Mouse (Mus musculus): ENCODE measurements around the gene Dlgap4.

Gene Dlgap4

GRCm38 (mm10) chr2:156613541-156614257 lies at the start of gene Dlgap4:
Gene Dlgap4, plus strand, starts transcription at chr2:156613705.
- DNase-seq (ENCODE audit: low spot score): no peak

DNA sequence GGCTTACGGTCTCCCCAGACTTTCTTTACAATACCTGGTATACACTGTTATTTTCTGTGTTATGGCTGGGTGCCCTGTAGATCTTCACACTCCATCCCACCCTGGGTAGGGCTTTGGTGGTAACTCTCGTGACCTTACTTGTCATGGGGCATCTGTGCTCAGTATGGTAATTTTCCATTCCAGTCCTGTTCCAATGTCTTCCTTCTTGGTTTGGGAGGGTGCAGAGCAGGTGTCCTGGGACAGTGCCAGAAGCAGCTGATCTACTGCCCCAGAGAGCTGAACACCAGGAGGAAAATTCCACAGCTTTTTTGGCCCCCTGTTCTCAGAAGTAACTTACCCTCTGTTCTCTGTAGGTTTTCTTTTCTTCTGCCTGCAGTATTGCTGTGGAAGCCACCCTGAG lies 47.0 kb upstream of the Dlgap4 start:
- DNase-seq (ENCODE audit: low spot score): no peak

DNA sequence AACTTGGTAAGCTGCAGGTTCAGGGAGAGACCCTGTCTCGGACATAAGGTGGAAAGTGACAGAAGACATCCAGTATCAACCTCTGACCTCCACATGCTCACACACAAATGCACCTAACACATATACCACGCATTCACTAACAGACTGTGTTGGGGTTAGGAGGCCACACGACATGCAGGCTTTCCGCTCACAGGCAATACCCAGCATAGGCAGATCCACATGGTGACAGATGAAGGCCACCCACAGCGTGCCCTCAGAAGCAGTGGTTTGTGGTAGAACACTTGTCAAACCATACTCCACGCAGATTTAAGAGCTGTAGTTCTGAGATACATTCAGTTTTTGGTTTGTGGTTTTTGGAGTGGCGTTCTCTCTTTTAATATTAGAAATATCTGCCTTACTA lies 44.9 kb upstream of the Dlgap4 start:
- DNase-seq (ENCODE audit: low spot score): no peak

DNA sequence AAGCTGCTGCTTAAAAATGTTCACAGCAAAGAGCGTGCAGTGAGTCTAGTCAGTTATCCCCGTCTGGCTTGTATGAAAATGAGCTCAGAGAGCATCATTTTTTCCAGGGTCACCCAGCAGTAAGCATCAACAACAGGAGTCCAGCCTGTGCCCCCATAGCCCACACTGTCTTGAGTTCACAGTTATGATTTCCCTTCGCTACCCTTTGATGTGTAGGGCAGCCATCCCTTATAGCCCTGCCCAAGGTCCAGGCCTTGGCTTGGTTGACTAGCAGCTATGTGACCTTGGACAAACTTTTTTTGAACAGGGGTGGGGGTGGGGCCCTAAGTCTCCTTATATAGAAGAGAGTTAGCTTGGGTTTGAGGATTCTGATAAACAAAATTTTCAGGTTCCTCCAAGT lies 44.2 kb upstream of the Dlgap4 start:
- DNase-seq (ENCODE audit: low spot score): no peak

GRCm38 (mm10) chr2:156571521-156571920 lies 42.0 kb upstream of the Dlgap4 start:
- no peak for DNase-seq (ENCODE audit: low spot score)

DNA sequence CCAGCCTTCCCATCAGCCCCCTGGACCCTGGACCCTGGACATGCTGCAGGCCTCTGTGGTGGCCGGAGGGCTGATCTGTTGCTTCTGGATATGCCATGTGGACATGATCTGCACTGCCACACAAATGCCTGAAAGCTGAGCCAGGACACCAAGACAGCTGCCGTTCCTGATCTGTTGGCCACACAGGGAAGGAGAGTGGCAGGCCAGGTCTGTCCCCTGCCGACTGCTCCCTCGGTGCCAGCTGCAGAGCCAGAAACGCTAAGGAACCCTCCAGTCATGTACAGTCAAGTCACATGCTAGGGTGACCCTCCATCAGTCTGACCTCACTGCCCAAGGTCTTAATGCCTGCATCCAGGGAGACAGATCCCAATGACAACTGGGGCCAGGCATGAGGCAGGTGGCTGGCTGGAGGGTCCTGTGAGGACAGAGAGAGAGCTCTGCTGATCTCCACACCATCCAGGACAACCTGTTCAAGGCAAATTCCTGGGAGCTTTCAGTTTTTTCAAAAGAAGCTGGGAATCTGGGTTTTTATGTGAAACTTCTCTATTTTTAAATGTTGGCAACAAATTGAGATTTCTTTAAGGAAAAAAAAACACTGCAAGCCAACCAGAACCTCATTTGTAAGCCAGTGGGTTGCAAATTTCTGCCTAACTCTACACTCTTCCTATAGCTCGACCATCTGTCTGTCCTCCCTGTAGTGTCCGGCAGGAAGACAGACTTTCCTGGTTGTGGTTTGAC lies 36.5 kb upstream of the Dlgap4 start:
- no peak for DNase-seq (ENCODE audit: low spot score)

DNA sequence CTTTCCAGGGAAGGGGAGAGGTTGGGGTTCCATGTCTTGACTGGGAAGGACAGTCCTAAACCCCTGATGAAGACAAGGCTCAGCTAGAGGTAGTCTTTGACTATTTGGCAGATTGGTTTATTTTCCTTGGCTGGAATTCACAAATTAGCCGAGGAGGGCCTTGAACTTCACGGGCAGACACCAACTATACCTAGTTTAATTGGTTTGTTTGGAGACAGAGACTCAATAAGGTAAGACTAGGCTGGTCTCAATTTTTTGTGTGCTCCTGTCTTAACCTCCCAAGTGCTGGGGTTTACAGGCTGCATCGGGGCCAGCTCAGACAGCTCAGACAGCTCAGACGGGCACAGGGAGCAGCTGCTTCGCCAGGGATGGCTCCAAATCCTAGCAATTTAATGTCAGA lies 33.0 kb upstream of the Dlgap4 start:
- no peak for DNase-seq (ENCODE audit: low spot score)

DNA sequence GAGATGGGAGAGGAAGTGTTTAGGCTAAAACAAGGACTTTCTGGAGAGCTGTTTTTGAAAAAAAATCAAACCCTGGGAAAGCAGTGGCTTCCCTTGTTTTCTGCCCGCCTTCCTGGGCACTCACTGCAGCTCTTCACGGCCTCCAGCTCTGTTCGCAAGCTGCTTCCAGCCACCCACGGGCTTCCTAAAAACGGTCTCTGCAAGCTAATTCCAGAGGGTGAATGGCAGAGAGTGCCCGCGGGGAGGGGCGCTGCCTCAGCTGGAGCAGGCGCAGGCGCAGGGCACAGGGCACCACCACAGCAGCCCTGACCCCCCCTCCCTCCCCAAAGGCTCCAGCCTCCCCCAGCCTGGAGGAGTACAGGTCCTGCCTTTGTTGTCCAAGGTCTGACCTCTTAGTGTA lies 32.3 kb upstream of the Dlgap4 start:
- DNase-seq (ENCODE audit: low spot score): peak; percentile 81

GRCm38 (mm10) chr2:156582887-156583286 lies 30.6 kb upstream of the Dlgap4 start:
- DNase-seq (ENCODE audit: low spot score): no peak

GRCm38 (mm10) chr2:156584154-156584796 lies 29.2 kb upstream of the Dlgap4 start:
- DNase-seq (ENCODE audit: low spot score): no peak

GRCm38 (mm10) chr2:156584797-156585471 lies 28.6 kb upstream of the Dlgap4 start:
- no peak for DNase-seq (ENCODE audit: low spot score)

DNA sequence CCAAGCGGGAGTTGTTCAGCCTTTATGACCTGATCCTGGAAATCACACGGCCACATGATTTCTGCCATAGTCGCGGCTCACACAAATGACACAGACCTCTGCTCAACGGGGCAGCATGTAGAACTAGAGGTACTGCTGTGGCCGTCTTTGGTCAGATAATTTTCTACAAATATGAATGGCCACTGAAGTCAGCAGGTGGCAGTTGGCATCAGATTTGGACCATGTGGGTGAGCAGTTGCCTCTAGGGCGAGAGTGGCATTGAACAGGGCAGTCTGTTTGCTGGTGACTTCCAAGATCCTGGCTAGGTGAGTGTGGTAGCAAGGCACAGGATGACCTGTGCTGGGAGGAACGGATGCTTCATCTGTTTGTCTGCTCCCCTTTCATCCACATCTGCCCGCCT lies 24.0 kb upstream of the Dlgap4 start:
- DNase-seq (ENCODE audit: low spot score): no peak

- DNase-seq (ENCODE audit: low spot score): no peak
Measured at GRCm38 (mm10) chr2:156594987-156595490, 18.5 kb upstream of the Dlgap4 start.

- no peak for DNase-seq (ENCODE audit: low spot score)
Measured at GRCm38 (mm10) chr2:156602581-156602980, 10.9 kb upstream of the Dlgap4 start.

DNA sequence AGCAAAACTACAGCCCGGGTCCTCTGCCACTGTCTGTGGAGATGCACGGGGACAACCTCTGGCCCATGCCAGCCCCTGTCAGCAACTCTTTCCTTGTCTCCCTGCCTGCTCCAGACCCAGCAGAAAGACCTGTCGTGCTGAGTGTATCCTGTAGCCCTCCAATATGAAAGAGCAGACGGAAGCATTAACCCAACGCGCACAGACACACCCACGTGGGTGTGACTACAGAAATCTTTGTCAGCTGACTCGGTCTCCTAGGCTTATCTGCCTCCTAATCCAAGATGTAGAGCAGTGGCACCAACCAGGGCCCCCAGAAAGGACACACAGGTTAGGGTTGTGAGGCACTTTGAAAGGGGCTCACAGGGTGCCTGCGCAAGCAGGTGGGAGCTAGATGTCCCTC lies 9.8 kb upstream of the Dlgap4 start:
- DNase-seq (ENCODE audit: low spot score): no peak

GRCm38 (mm10) chr2:156605144-156605543 lies 8.4 kb upstream of the Dlgap4 start:
- DNase-seq (ENCODE audit: low spot score): no peak

- DNase-seq (ENCODE audit: low spot score): no peak
Measured at GRCm38 (mm10) chr2:156605971-156606370, 7.5 kb upstream of the Dlgap4 start.

DNA sequence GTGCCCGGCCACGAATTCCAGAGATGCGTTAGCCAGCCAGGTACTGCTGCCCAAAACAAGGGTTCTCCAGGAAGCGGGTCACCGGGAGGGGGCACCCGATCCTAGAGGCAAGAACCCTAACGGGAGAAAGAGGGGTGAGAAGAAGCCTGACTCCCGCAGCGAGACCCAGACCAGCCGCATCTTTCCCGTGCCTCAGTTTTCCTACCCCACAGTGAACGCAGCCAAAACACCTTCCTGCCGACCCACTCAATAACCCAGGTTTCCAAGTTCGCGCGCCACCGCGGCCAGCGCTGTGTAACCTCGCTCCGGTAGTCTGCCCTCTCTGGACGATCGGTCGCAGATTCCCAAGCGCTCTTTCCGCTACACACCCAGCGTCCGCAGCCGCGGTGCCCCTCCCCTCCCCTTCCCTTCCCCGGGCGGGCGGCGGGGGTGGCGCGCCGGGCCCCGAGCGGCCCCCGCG lies 394 bp upstream of the Dlgap4 start:
- DNase-seq (ENCODE audit: low spot score): no peak

- no peak for DNase-seq (ENCODE audit: low spot score)
Measured at GRCm38 (mm10) chr2:156614258-156614556, 702 bp downstream of the Dlgap4 start.

- no peak for DNase-seq (ENCODE audit: low spot score)
Measured at GRCm38 (mm10) chr2:156614661-156615654, 1.5 kb downstream of the Dlgap4 start.

GRCm38 (mm10) chr2:156616513-156616912 lies 3.0 kb downstream of the Dlgap4 start:
- DNase-seq (ENCODE audit: low spot score): no peak

Data from left cerebral cortex, adult 11 months (tissue).